Mouse (Mus musculus): ENCODE data around the gene Diaph3. TPM values are rescaled to one million over a fixed set of nuclear protein-coding genes. Genes with fewer than 3 reads are reported as not detected.

The Diaph3 gene
- polyA plus RNA-seq, 1 experiment from 2014 or later, result 4.1 TPM

GRCm38 (mm10) chr14:86678179-86678780 lies 462.8 kb downstream of the Diaph3 start:
- 48% methylated on average over 5 of the region's 5 CpGs for WGBS

GRCm38 (mm10) chr14:86677015-86677414 lies 464.0 kb downstream of the Diaph3 start:
- DNase-seq (ENCODE audit: low spot score) (no peak), ATAC-seq (ENCODE audit: low FRiP score) (peak; percentile 55; the same call in 1 of the 2 replicates)
- Histone ChIP-seq H3K4me2 (replicated peaks) (no peak overlapping the region), H3K4me1 (replicated peaks; ENCODE audit: control insufficient read depth, insufficient read depth, low read length) (0 out of 2 replicates have a peak, but pooled peaks cover 9% of the 10 kb centered on the region), H3K9ac (no peak overlapping the region), H3K36me3 (replicated peaks; ENCODE audit: control insufficient read depth, insufficient read depth) (no peaks in the 10 kb centered on the region), H3K27me3 (ENCODE audit: control insufficient read depth, insufficient read depth, low read length) (no peaks in the 10 kb centered on the region), H3K9me3 (ENCODE audit: control insufficient read depth, low read length) (no peaks in the 10 kb centered on the region), H3K4me3 (replicated peaks; ENCODE audit: low read length) (no peak overlapping the region), H3K27ac (0 out of 2 replicates have a peak overlapping the region, but pooled peaks have one; percentile 2)
- WGBS, result 23% methylated on average over 6 of the region's 6 CpGs

More at GRCm38 (mm10) chr14:86678179-86678780, 462.8 kb downstream of the Diaph3 start:
- no peak overlapping the region for H3K27ac ChIP-seq
- H3K4me3 ChIP-seq (replicated peaks; ENCODE audit: low read length), result no peak overlapping the region
- no peaks in the 10 kb centered on the region for H3K27me3 ChIP-seq (ENCODE audit: control insufficient read depth, insufficient read depth, low read length)
- DNase-seq (ENCODE audit: low spot score) (peak; percentile 63), ATAC-seq (ENCODE audit: low FRiP score) (no peak; the same call in 1 of the 2 replicates)
- H3K4me2 ChIP-seq (replicated peaks), result no peak overlapping the region
- no peaks in the 10 kb centered on the region for H3K36me3 ChIP-seq (replicated peaks; ENCODE audit: control insufficient read depth, insufficient read depth)
- no peak overlapping the region for H3K9ac ChIP-seq
- 0 out of 2 replicates have a peak, but pooled peaks cover 9% of the 10 kb centered on the region for H3K4me1 ChIP-seq (replicated peaks; ENCODE audit: control insufficient read depth, insufficient read depth, low read length)
- H3K9me3 ChIP-seq (ENCODE audit: control insufficient read depth, low read length), result no peaks in the 10 kb centered on the region

GRCm38 (mm10) chr14:86675314-86675713 lies 465.7 kb downstream of the Diaph3 start:
- Histone ChIP-seq H3K4me2 (replicated peaks) (no peak overlapping the region), H3K9me3 (ENCODE audit: control insufficient read depth, low read length) (no peaks in the 10 kb centered on the region), H3K4me1 (replicated peaks; ENCODE audit: control insufficient read depth, insufficient read depth, low read length) (0 out of 2 replicates have a peak, but pooled peaks cover 9% of the 10 kb centered on the region), H3K27ac (no peak overlapping the region), H3K4me3 (replicated peaks; ENCODE audit: low read length) (no peak overlapping the region), H3K9ac (no peak overlapping the region), H3K27me3 (ENCODE audit: control insufficient read depth, insufficient read depth, low read length) (no peaks in the 10 kb centered on the region), H3K36me3 (replicated peaks; ENCODE audit: control insufficient read depth, insufficient read depth) (no peaks in the 10 kb centered on the region)
- ATAC-seq (ENCODE audit: low FRiP score) (no peak), DNase-seq (ENCODE audit: low spot score) (no peak)
- WGBS, result 73% methylated on average over 8 of the region's 8 CpGs

GRCm38 (mm10) chr14:86662846-86663245 lies 478.2 kb downstream of the Diaph3 start:
- no peak for ATAC-seq (ENCODE audit: low FRiP score)
- Histone ChIP-seq H3K4me3 (replicated peaks; ENCODE audit: low read length) (no peak overlapping the region), H3K27ac (no peak overlapping the region), H3K9me3 (ENCODE audit: control insufficient read depth, low read length) (no peaks in the 10 kb centered on the region), H3K4me1 (replicated peaks; ENCODE audit: control insufficient read depth, insufficient read depth, low read length) (no peaks in the 10 kb centered on the region), H3K36me3 (replicated peaks; ENCODE audit: control insufficient read depth, insufficient read depth) (no peaks in the 10 kb centered on the region), H3K27me3 (ENCODE audit: control insufficient read depth, insufficient read depth, low read length) (no peaks in the 10 kb centered on the region), H3K9ac (no peak overlapping the region), H3K4me2 (replicated peaks) (no peak overlapping the region)
- DNase-seq (ENCODE audit: low spot score), result no peak
- WGBS, result 89% methylated on average over 4 of the region's 4 CpGs

GRCm38 (mm10) chr14:86660556-86660955 lies 480.5 kb downstream of the Diaph3 start:
- H3K4me2 ChIP-seq (replicated peaks), result no peak overlapping the region
- 97% methylated on average over 3 of the region's 3 CpGs for WGBS
- no peak overlapping the region for H3K9ac ChIP-seq
- no peaks in the 10 kb centered on the region for H3K27me3 ChIP-seq (ENCODE audit: control insufficient read depth, insufficient read depth, low read length)
- no peak for DNase-seq (ENCODE audit: low spot score)
- H3K27ac ChIP-seq, result no peak overlapping the region
- H3K4me3 ChIP-seq (replicated peaks; ENCODE audit: low read length), result no peak overlapping the region
- no peaks in the 10 kb centered on the region for H3K9me3 ChIP-seq (ENCODE audit: control insufficient read depth, low read length)
- no peak for ATAC-seq (ENCODE audit: low FRiP score)
- no peaks in the 10 kb centered on the region for H3K4me1 ChIP-seq (replicated peaks; ENCODE audit: control insufficient read depth, insufficient read depth, low read length)
- no peaks in the 10 kb centered on the region for H3K36me3 ChIP-seq (replicated peaks; ENCODE audit: control insufficient read depth, insufficient read depth)

GRCm38 (mm10) chr14:86656262-86656661 lies 484.8 kb downstream of the Diaph3 start:
- Histone ChIP-seq H3K36me3 (replicated peaks; ENCODE audit: control insufficient read depth, insufficient read depth) (no peaks in the 10 kb centered on the region), H3K4me1 (replicated peaks; ENCODE audit: control insufficient read depth, insufficient read depth, low read length) (no peaks in the 10 kb centered on the region), H3K9me3 (ENCODE audit: control insufficient read depth, low read length) (no peaks in the 10 kb centered on the region), H3K27me3 (ENCODE audit: control insufficient read depth, insufficient read depth, low read length) (no peaks in the 10 kb centered on the region), H3K9ac (no peak overlapping the region), H3K27ac (no peak overlapping the region), H3K4me3 (replicated peaks; ENCODE audit: low read length) (no peak overlapping the region), H3K4me2 (replicated peaks) (no peak overlapping the region)
- WGBS, result 71% methylated on average over 5 of the region's 5 CpGs
- DNase-seq (ENCODE audit: low spot score) (no peak), ATAC-seq (ENCODE audit: low FRiP score) (no peak)

- 0 out of 2 replicates have a peak, but pooled peaks cover 3% of the 10 kb centered on the region for H3K4me1 ChIP-seq (replicated peaks; ENCODE audit: control insufficient read depth, insufficient read depth, low read length)
- ATAC-seq (ENCODE audit: low FRiP score) (no peak), DNase-seq (ENCODE audit: low spot score) (no peak)
- H3K4me3 ChIP-seq (replicated peaks; ENCODE audit: low read length), result no peak overlapping the region
- H3K9ac ChIP-seq, result no peak overlapping the region
- H3K36me3 ChIP-seq (replicated peaks; ENCODE audit: control insufficient read depth, insufficient read depth), result no peaks in the 10 kb centered on the region
- WGBS, result 87% methylated on average over 7 of the region's 7 CpGs
- no peak overlapping the region for H3K4me2 ChIP-seq (replicated peaks)
- H3K9me3 ChIP-seq (ENCODE audit: control insufficient read depth, low read length), result no peaks in the 10 kb centered on the region
- no peaks in the 10 kb centered on the region for H3K27me3 ChIP-seq (ENCODE audit: control insufficient read depth, insufficient read depth, low read length)
- H3K27ac ChIP-seq, result no peak overlapping the region
Measured at GRCm38 (mm10) chr14:86646499-86647120, 494.4 kb downstream of the Diaph3 start.

- H3K4me2 ChIP-seq (replicated peaks), result no peak overlapping the region
- H3K36me3 ChIP-seq (replicated peaks; ENCODE audit: control insufficient read depth, insufficient read depth), result no peaks in the 10 kb centered on the region
- ATAC-seq (ENCODE audit: low FRiP score) (peak; percentile 78), DNase-seq (ENCODE audit: low spot score) (no peak)
- no peak overlapping the region for H3K27ac ChIP-seq
- 12% methylated on average over 7 of the region's 7 CpGs for WGBS
- H3K4me1 ChIP-seq (replicated peaks; ENCODE audit: control insufficient read depth, insufficient read depth, low read length), result 0 out of 2 replicates have a peak, but pooled peaks cover 3% of the 10 kb centered on the region
- no peaks in the 10 kb centered on the region for H3K27me3 ChIP-seq (ENCODE audit: control insufficient read depth, insufficient read depth, low read length)
- no peak overlapping the region for H3K9ac ChIP-seq
- H3K9me3 ChIP-seq (ENCODE audit: control insufficient read depth, low read length), result no peaks in the 10 kb centered on the region
- no peak overlapping the region for H3K4me3 ChIP-seq (replicated peaks; ENCODE audit: low read length)
Measured at GRCm38 (mm10) chr14:86642831-86643241, 498.2 kb downstream of the Diaph3 start.

- WGBS, result 92% methylated on average over 3 of the region's 3 CpGs
- Histone ChIP-seq H3K27me3 (ENCODE audit: control insufficient read depth, insufficient read depth, low read length) (no peaks in the 10 kb centered on the region), H3K36me3 (replicated peaks; ENCODE audit: control insufficient read depth, insufficient read depth) (no peaks in the 10 kb centered on the region), H3K27ac (no peak overlapping the region), H3K4me3 (replicated peaks; ENCODE audit: low read length) (no peak overlapping the region), H3K4me2 (replicated peaks) (no peak overlapping the region), H3K4me1 (replicated peaks; ENCODE audit: control insufficient read depth, insufficient read depth, low read length) (0 out of 2 replicates have a peak, but pooled peaks cover 3% of the 10 kb centered on the region), H3K9me3 (ENCODE audit: control insufficient read depth, low read length) (no peaks in the 10 kb centered on the region), H3K9ac (no peak overlapping the region)
- DNase-seq (ENCODE audit: low spot score) (no peak), ATAC-seq (ENCODE audit: low FRiP score) (no peak)
Measured at GRCm38 (mm10) chr14:86641839-86642238, 499.2 kb downstream of the Diaph3 start.
